Mouse (Mus musculus) lung, postnatal 0 days (tissue): ENCODE data around the gene Gm9376.

Experiments
- CTCF ChIP-seq: IDR thresholded peaks from 2 replicates; pipeline ENCODE4 v1.5.1; 2016; ENCODE audit warnings: antibody characterized with exemption, mild to moderate bottlenecking
- EP300 ChIP-seq: IDR thresholded peaks from 2 replicates; pipeline ENCODE4 v1.6.1; 2016; ENCODE audit warnings: antibody characterized with exemption, mild to moderate bottlenecking, control low read depth

DNA sequence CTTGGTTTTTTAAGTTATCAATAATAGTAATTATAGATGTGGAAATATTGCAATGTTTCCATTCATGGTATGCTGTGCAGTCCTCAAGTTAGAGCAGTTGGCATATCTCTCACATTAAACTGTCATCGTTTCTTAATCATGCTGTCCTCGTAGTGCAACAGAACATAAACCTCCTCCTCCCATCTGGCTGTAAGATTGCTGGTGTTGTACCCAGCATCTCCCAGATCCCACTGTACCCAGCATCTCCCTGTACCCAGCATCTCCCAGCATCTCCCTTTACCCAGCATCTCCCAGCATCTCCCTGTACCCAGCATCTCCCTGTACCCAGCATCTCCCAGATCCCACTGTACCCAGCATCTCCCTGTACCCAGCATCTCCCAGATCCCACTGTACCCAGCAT, 19.3 kb downstream of the Gm9376 start:
- no peak for TF ChIP-seq EP300
- no peak for TF ChIP-seq CTCF
